Mouse (Mus musculus): ENCODE data around the gene Cep97.

Cep97 gene

GRCm38 (mm10) chr16:55947266-55947665 is 12.6 kb upstream of the Cep97 start:
- DNase-seq: no peak

- DNase-seq: no peak
Observed at GRCm38 (mm10) chr16:55940781-55941180, 6.1 kb upstream of the Cep97 start.

GRCm38 (mm10) chr16:55939703-55940102 is 5.0 kb upstream of the Cep97 start:
- peak; percentile 30 to 49 for DNase-seq

- DNase-seq: no peak
Observed at GRCm38 (mm10) chr16:55938761-55939160, 4.1 kb upstream of the Cep97 start.

- peak; percentile 46 to 62 for DNase-seq
Observed at GRCm38 (mm10) chr16:55933681-55934343, 843 bp downstream of the Cep97 start.

- DNase-seq: no peak
Observed at GRCm38 (mm10) chr16:55924010-55924409, 10.6 kb downstream of the Cep97 start.

GRCm38 (mm10) chr16:55922079-55922478 is 12.6 kb downstream of the Cep97 start:
- no peak for DNase-seq

GRCm38 (mm10) chr16:55914716-55915115 is 19.9 kb downstream of the Cep97 start:
- DNase-seq: no peak

GRCm38 (mm10) chr16:55910208-55910793 is 24.4 kb downstream of the Cep97 start:
- peak; percentile 16 to 44 for DNase-seq

- DNase-seq: no peak
Observed at GRCm38 (mm10) chr16:55906928-55907679, 27.6 kb downstream of the Cep97 start.

GRCm38 (mm10) chr16:55905370-55905769 is 29.3 kb downstream of the Cep97 start:
- no peak for DNase-seq

GRCm38 (mm10) chr16:55901839-55902756 is 32.6 kb downstream of the Cep97 start:
- DNase-seq: no peak

- no peak for DNase-seq
Observed at GRCm38 (mm10) chr16:55898385-55899002, 36.2 kb downstream of the Cep97 start.

- no peak for DNase-seq
Observed at GRCm38 (mm10) chr16:55895651-55896095, 39.0 kb downstream of the Cep97 start.

- peak; percentile 89 to 93 for DNase-seq
Observed at GRCm38 (mm10) chr16:55894893-55895650, 39.6 kb downstream of the Cep97 start, which contains the start of gene Nxpe3. Nxpe3 (minus strand) TSS chr16:55895285.

- DNase-seq: peak in 1 of 2 experiments; percentile 56
Observed at GRCm38 (mm10) chr16:55894536-55894892, 40.1 kb downstream of the Cep97 start.

GRCm38 (mm10) chr16:55893410-55894107 is 41.1 kb downstream of the Cep97 start:
- DNase-seq: no peak

- no peak for DNase-seq
Observed at GRCm38 (mm10) chr16:55892484-55892883, 42.2 kb downstream of the Cep97 start.

GRCm38 (mm10) chr16:55891346-55891745 is 43.3 kb downstream of the Cep97 start:
- DNase-seq: no peak

- DNase-seq: no peak
Observed at GRCm38 (mm10) chr16:55890346-55891136, 44.1 kb downstream of the Cep97 start.
